Mouse (Mus musculus): ENCODE data around the gene Dusp18.

Gene Dusp18

DNA sequence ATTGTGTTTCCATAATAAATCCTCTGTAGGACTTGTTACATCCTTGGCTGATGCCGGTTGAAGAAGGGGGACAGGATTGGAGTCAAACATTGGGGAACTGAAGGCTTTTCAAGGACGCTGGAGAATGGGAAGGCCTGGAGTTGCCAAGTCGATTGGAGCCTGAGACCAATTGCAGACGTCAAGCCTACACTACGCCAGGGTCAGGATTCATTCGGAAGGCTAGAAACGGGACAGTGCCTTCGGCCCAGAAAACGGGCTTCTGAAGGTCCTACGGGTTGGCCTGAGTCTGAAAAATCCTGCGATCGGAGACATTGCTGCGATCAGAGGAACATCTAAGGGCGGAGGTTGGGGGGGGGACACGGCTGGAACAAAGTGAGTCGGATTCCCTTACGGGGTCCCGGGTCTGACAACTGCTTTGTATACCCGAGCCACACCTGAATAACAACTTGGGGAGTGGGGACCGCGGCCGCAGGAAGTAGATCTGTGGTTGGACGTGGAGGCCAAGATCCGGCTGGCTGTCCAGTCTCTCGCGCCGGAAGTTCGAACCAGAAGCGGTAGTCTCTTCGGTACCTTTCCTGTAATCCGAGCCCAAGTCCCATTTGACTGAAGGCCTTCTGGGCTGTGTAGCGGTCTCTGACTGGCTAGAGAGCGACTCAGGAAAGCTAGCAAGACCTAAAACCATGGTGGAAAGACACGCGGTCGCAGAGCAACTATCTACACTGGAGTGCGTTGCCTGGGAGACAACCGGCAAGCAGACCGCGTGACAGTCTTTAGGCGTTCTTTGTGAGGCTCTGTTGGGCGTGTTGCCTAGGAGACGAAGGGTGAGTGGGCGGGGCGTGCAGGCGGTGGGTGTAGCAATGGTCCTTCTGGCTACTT lies at the start of gene Dusp18, which contains the start of gene 4921536K21Rik:
Dusp18 (plus strand) TSS at position 835 of the 876 bp plus-strand sequence.
4921536K21Rik (minus strand) TSS at position 693 of the 876 bp plus-strand sequence.
- peak; percentile 91 for DNase-seq (ENCODE audit: low spot score)

DNA sequence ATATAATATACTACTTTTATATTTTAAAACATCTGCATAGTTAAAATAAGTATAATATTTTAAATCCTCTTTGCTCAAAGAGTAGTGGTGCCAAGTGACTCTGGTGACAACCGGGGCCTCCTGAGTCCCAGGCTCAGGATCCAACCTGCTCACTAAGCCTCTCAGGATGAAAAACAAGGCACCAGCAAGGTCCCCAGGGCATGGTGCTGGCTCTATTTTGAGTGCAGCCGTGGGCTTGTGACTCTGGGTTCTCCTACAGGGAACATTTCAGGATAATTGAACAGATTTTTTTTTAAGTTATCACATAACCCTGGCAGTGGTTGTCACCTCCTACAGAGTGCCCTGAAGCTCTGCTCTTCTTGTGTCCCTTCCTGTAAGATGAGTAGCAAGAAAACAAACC lies 48.7 kb upstream of the Dusp18 start:
- DNase-seq (ENCODE audit: low spot score): no peak

GRCm38 (mm10) chr11:3849469-3850314 lies 45.3 kb upstream of the Dusp18 start:
- no peak for DNase-seq (ENCODE audit: low spot score)

DNA sequence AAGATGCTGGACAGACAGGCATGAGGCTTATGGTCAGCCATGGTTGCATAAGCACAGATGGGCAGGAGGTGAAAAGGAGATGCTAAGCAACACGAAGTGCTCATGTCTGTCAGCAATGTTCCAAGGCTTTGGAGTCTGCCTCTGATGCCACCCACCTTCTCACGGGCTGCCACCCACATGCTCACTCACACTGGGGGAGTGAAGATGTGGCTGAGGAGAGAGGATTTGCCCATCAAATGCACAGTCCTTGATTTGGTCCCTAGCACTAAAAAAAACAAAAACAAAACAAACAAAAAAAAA lies 44.8 kb upstream of the Dusp18 start:
- DNase-seq (ENCODE audit: low spot score): no peak

GRCm38 (mm10) chr11:3850746-3851277 lies 44.2 kb upstream of the Dusp18 start:
- DNase-seq (ENCODE audit: low spot score): no peak

GRCm38 (mm10) chr11:3851872-3852271 lies 43.2 kb upstream of the Dusp18 start:
- DNase-seq (ENCODE audit: low spot score): no peak

GRCm38 (mm10) chr11:3853031-3853430 lies 42.0 kb upstream of the Dusp18 start:
- DNase-seq (ENCODE audit: low spot score): no peak

GRCm38 (mm10) chr11:3853481-3854034 lies 41.5 kb upstream of the Dusp18 start:
- no peak for DNase-seq (ENCODE audit: low spot score)

DNA sequence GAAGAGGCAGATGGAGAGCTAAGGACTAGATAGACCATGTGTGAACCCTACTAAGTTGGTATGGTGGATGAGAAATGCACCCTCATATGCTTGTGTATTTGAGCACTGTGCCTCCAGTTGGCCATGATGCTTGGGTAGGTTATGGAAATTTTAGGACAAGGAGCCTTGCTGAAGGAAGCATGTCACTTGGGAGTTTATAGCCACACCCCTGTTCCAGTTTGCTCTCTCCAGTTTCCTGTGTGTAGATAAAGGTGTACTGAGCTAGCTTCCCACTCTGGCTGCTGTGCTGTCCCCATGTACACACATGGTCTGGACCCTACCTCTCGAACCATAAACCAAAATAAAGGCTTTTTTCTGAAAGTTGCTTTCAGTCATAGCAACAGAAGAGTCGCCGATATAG lies 40.9 kb upstream of the Dusp18 start:
- DNase-seq (ENCODE audit: low spot score): no peak

DNA sequence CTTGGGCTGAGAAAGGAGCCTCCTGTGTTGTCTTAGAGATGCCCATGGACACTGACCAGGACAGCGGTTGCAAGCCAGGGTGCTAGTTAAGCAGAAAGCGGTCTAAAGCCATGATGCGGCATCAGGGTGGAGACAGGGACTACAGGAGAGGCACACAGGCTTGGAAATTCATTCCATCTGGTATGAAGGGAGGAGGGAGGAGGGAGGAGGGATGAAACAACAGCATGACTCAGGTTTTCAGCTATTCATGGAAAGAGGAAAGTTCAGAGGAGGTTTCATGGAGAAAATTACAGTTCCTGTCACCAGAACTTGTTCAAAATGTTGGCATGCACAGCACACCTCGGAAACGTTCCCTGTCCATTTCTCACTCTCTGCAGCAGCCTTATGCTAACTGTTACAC lies 39.2 kb upstream of the Dusp18 start:
- no peak for DNase-seq (ENCODE audit: low spot score)

- no peak for DNase-seq (ENCODE audit: low spot score)
These were observed 37.1 kb upstream of the Dusp18 start for GRCm38 (mm10) chr11:3857902-3858301.

GRCm38 (mm10) chr11:3859778-3860177 lies 35.3 kb upstream of the Dusp18 start:
- no peak for DNase-seq (ENCODE audit: low spot score)

DNA sequence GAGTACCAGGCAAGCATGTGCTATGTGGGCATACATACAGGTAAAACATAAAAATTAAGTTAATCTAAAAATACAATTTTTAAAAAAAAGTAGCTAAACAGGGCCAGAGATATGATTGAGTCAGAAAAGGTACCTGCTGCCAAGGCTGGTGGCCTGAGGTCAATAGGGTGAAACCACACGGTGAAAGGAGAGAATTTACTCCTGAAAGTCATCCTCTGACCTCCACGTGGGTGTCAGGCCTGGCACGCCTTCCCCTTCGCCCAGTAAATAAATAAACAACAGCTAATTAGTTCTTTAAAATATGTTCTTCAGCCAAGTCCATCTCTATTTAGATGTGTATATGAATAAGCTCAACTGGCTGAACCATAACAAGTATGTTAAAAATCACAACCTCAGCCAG lies 34.7 kb upstream of the Dusp18 start:
- no peak for DNase-seq (ENCODE audit: low spot score)

DNA sequence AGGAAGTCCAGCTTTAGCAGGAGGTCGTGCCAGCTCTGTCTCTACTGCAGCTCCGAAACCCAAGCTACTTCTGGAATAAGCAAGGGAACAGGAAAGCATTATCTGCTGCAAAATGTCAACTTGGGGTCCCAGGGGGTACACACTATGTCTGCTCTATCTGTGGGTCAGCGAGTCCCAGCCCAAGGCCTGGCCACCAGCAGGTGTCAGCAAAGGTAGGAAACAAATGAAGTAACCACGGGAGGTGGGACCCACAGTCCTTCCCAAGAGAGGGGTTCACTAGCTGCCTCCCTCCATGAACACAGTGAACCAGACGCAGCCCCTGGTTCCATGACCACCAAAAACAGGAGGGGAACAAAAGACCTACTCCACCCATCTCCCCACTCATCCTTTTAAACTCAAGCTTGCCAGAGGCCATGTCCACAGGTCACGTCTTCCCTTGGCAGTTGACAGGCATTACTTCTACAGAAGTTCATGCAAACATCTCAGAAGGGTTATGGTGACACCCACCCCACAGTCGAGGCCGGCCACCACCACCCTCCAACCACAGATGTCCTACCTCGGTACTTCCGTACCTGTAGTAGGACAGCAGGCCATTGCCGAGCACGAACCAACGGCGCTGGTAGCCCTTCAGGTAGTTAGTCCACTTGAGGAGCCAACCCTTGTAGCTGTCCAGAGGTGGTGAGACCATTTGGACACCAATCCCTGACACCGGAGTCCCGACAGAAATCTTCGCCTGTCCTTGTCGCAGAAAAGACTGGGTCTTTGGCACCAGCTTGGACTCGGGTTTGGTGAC lies 32.2 kb upstream of the Dusp18 start:
- DNase-seq (ENCODE audit: low spot score): no peak

- DNase-seq (ENCODE audit: low spot score): peak; percentile 77
These were observed 31.5 kb upstream of the Dusp18 start, which contains the start of gene Osbp2 for GRCm38 (mm10) chr11:3863454-3864112. Gene Osbp2, minus strand, starts transcription at chr11:3863903.

- no peak for DNase-seq (ENCODE audit: low spot score)
These were observed 30.7 kb upstream of the Dusp18 start for GRCm38 (mm10) chr11:3864343-3864742.

- DNase-seq (ENCODE audit: low spot score): no peak
These were observed 18.6 kb upstream of the Dusp18 start for GRCm38 (mm10) chr11:3876419-3876818.

- DNase-seq (ENCODE audit: low spot score): no peak
These were observed 16.4 kb upstream of the Dusp18 start for GRCm38 (mm10) chr11:3878660-3879059.

DNA sequence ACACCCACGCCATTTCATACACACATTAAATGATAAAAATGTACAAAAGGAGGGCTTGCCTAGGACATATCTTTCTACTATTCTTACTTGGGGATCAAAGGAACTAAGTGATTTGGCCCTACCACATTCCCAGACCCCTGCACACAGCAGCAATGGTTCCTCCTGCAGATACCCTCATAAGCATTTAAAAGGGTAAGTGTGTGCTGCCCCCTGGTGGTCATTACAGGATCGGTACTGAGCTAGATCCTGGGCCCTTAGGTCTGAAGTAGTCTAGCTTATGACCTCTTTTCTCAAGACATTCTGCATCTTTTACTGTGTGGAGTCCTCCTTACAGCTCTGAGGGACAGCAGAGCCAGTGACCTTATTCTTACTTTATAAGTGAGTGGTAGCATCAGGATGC lies 15.2 kb upstream of the Dusp18 start:
- DNase-seq (ENCODE audit: low spot score): peak; percentile 59

GRCm38 (mm10) chr11:3883711-3884110 lies 11.3 kb upstream of the Dusp18 start:
- no peak for DNase-seq (ENCODE audit: low spot score)

DNA sequence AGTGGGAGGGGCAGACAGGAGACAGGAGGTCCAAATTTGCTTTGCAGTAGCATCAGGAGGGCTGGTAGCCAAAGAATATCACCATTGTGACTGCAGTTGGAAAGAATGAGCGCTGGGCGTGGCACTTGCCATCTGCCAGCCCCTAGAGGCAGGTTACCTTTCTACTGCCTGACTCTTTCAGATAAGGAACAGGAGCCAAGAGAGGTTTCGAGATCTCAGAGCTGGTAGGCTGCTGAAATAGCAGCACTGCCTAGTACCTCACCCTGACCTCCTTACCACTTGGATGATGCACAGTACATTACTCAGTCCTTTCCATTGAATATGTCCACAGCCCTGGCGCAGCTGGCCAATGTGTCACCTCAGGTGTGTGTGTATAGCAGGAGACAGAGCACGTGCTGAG lies 7.7 kb upstream of the Dusp18 start:
- DNase-seq (ENCODE audit: low spot score): no peak

Measured in ovary, postnatal 36 days (tissue).